9 mouse cellular contexts compared by ENCODE assay signal in genomic region chr2:73527956-73528355, GRCm38 (mm10). TPM values are rescaled to one million over a fixed set of nuclear protein-coding genes. Genes with fewer than 3 reads are reported as not detected.
DNase-seq lines count a peak whose midpoint lies in the region; ATAC-seq lines count a peak whose summit lies in the region.
"Had no signal": no experiment of that assay in that cellular context is flagged by ENCODE, and none has a peak within 500 bp of the region (broad histone marks: within the 10 kb centered on the region; RNA-seq: fewer than 3 reads in every experiment).

No protein-coding gene starts in this region.

- no peaks in the 10 kb centered on the region for H3K9me3 ChIP-seq in kidney, embryonic 16.5 days (ENCODE audit: low read length)
- no peaks in the 10 kb centered on the region for H3K9me3 ChIP-seq in embryonic facial prominence, embryonic 12.5 days
- H3K9me3 ChIP-seq in hindbrain, embryonic 14.5 days (ENCODE audit: control insufficient read depth, low read length), result no peaks in the 10 kb centered on the region
- H3K9me3 ChIP-seq in midbrain, embryonic 15.5 days, result no peaks in the 10 kb centered on the region

- peaks cover 28% of the 10 kb centered on the region for H3K4me1 ChIP-seq in kidney, embryonic 16.5 days (ENCODE audit: insufficient read depth, low read length)
- peaks cover 28% of the 10 kb centered on the region for H3K4me1 ChIP-seq in embryonic facial prominence, embryonic 12.5 days
- H3K4me1 ChIP-seq in hindbrain, embryonic 14.5 days (replicated peaks; ENCODE audit: control insufficient read depth, insufficient read depth, low read length), result peaks cover 12% of the 10 kb centered on the region; the same call in 1 of the 2 replicates
- peaks cover 18% of the 10 kb centered on the region for H3K4me1 ChIP-seq in midbrain, embryonic 15.5 days

- H3K36me3 ChIP-seq in kidney, embryonic 16.5 days (ENCODE audit: insufficient read depth, low read length), result no peaks in the 10 kb centered on the region
- no peaks in the 10 kb centered on the region for H3K36me3 ChIP-seq in embryonic facial prominence, embryonic 12.5 days
- no peaks in the 10 kb centered on the region for H3K36me3 ChIP-seq in hindbrain, embryonic 14.5 days (replicated peaks; ENCODE audit: control insufficient read depth, insufficient read depth)
- H3K36me3 ChIP-seq in midbrain, embryonic 15.5 days (replicated peaks), result no peaks in the 10 kb centered on the region

- peak overlapping the region; percentile 81 for H3K4me3 ChIP-seq in kidney, embryonic 16.5 days (ENCODE audit: low read length)
- peak overlapping the region; percentile 79 for H3K4me3 ChIP-seq in embryonic facial prominence, embryonic 12.5 days
- H3K4me3 ChIP-seq in hindbrain, embryonic 14.5 days (replicated peaks; ENCODE audit: low read length), result peak overlapping the region; percentile 64; the same call in 1 of the 2 replicates
- no peak overlapping the region for H3K4me3 ChIP-seq in midbrain, embryonic 15.5 days

- no peak for ATAC-seq in kidney, embryonic 16.5 days (ENCODE audit: low FRiP score, low TSS enrichment)
- no peak for ATAC-seq in embryonic facial prominence, embryonic 12.5 days (ENCODE audit: insufficient number of reproducible peaks, insufficient read depth, low FRiP score, low TSS enrichment)
- no peak for ATAC-seq in hindbrain, embryonic 14.5 days (ENCODE audit: low FRiP score)
- no peak for ATAC-seq in midbrain, embryonic 15.5 days (replicated peaks)

- peak overlapping the region; percentile 91 for H3K4me2 ChIP-seq in kidney, embryonic 16.5 days (replicated peaks; ENCODE audit: low read depth, low read length)
- peak overlapping the region; percentile 74 for H3K4me2 ChIP-seq in embryonic facial prominence, embryonic 12.5 days (replicated peaks)
- H3K4me2 ChIP-seq in hindbrain, embryonic 14.5 days (replicated peaks), result peak overlapping the region; percentile 92
- peak overlapping the region; percentile 99; the same call in 1 of the 2 replicates for H3K4me2 ChIP-seq in midbrain, embryonic 15.5 days

- no peak for DNase-seq in kidney, postnatal 36 days
- no peak for DNase-seq in hindbrain, embryonic 14.5 days (ENCODE audit: low spot score)
- no peak for DNase-seq in cerebellum, adult 18-20 months
- no peak for DNase-seq in adrenal gland, adult (ENCODE audit: inconsistent age in 2 of 2, low spot score in 1 of 2)
- DNase-seq in right cerebral cortex, postnatal 25 days, result no peak
- DNase-seq: right cerebral cortex, adult 18-20 months had no signal

- no peak overlapping the region; the same call in 1 of the 2 replicates for H3K9ac ChIP-seq in kidney, embryonic 16.5 days (replicated peaks; ENCODE audit: low read length)
- H3K9ac ChIP-seq in embryonic facial prominence, embryonic 12.5 days, result peak overlapping the region; percentile 96
- no peak overlapping the region for H3K9ac ChIP-seq in hindbrain, embryonic 14.5 days
- H3K9ac ChIP-seq in midbrain, embryonic 15.5 days, result no peak overlapping the region

- no peak overlapping the region for H3K27ac ChIP-seq in kidney, embryonic 16.5 days (ENCODE audit: low read length)
- H3K27ac ChIP-seq in embryonic facial prominence, embryonic 12.5 days, result no peak overlapping the region
- no peak overlapping the region for H3K27ac ChIP-seq in hindbrain, embryonic 14.5 days
- no peak overlapping the region for H3K27ac ChIP-seq in midbrain, embryonic 15.5 days

- 73% methylated on average over 11 of the region's 11 CpGs for WGBS in kidney, embryonic 16.5 days
- 70% methylated on average over 11 of the region's 11 CpGs for WGBS in embryonic facial prominence, embryonic 12.5 days
- 87% methylated on average over 11 of the region's 11 CpGs for WGBS in hindbrain, embryonic 14.5 days
- 85% methylated on average over 11 of the region's 11 CpGs for WGBS in midbrain, embryonic 15.5 days

- no peaks in the 10 kb centered on the region for H3K27me3 ChIP-seq in kidney, embryonic 16.5 days (ENCODE audit: insufficient read depth, low read length)
- H3K27me3 ChIP-seq in embryonic facial prominence, embryonic 12.5 days, result no peaks in the 10 kb centered on the region
- H3K27me3 ChIP-seq in hindbrain, embryonic 14.5 days (ENCODE audit: control insufficient read depth, insufficient read depth, low read length), result peaks cover 8% of the 10 kb centered on the region; the same call in 1 of the 2 replicates
- H3K27me3 ChIP-seq in midbrain, embryonic 15.5 days (replicated peaks), result peaks cover 9% of the 10 kb centered on the region; the same call in 1 of the 2 replicates

RNA-seq across cellular contexts. Expression of gene Wipf1, which starts 1.6 kb away (rescaled TPM):
- 8.6 and 10.4 TPM in 2 replicates for polyA plus RNA-seq in kidney, embryonic 16.5 days (2015; fragmentation: Nextera tagmentation; extraction: Ambion mirVana)
- polyA plus RNA-seq in embryonic facial prominence, embryonic 12.5 days (2016; fragmentation: Nextera tagmentation; extraction: Ambion mirVana), result 14.1 and 14.5 TPM in 2 replicates
- polyA plus RNA-seq in hindbrain, embryonic 14.5 days (2014; fragmentation: Nextera tagmentation; extraction: Ambion mirVana), result 3.8 and 3.9 TPM in 2 replicates
- 2.3 and 2.7 TPM in 2 replicates for polyA plus RNA-seq in midbrain, embryonic 15.5 days (2015; fragmentation: Nextera tagmentation; extraction: Ambion mirVana)

RNA-seq across cellular contexts. Expression of gene Chrna1, which starts 52.2 kb away (rescaled TPM):
- polyA plus RNA-seq in kidney, embryonic 16.5 days (2015; fragmentation: Nextera tagmentation; extraction: Ambion mirVana), result 0.36 and 0.72 TPM in 2 replicates
- 4.0 and 5.4 TPM in 2 replicates for polyA plus RNA-seq in embryonic facial prominence, embryonic 12.5 days (2016; fragmentation: Nextera tagmentation; extraction: Ambion mirVana)
- polyA plus RNA-seq in hindbrain, embryonic 14.5 days (2014; fragmentation: Nextera tagmentation; extraction: Ambion mirVana), result 0.18 and 0.32 TPM in 2 replicates
- polyA plus RNA-seq in midbrain, embryonic 15.5 days (2015; fragmentation: Nextera tagmentation; extraction: Ambion mirVana), result 0.18 and 0.24 TPM in 2 replicates
